Mouse (Mus musculus): ENCODE results near the gene Dcpp2. TPM values are rescaled to one million over a fixed set of nuclear protein-coding genes. Genes with fewer than 3 reads are reported as not detected.
"Not testable (repeated sequence)": the region's sequence is repeated elsewhere in the genome, so short reads cannot be mapped to it uniquely, and the experiment has no call there.

The Dcpp2 gene
- not detected in 2 replicates for polyA plus RNA-seq (2015; fragmentation: Nextera tagmentation; extraction: Ambion mirVana)

GRCm38 (mm10) chr17:23880576-23880975, at the start of gene Dcpp2, which contains the start of gene Dcpp1:
Dcpp2 (plus strand) TSS chr17:23880880.
Dcpp1 (plus strand) TSS chr17:23880876.
- not testable (repeated sequence) for H3K9ac ChIP-seq (ENCODE audit: low read length); ATAC-seq (ENCODE audit: low FRiP score, low TSS enrichment); H3K27ac ChIP-seq (replicated peaks); H3K9me3 ChIP-seq (ENCODE audit: control insufficient read depth, low read length); H3K27me3 ChIP-seq (ENCODE audit: control insufficient read depth, insufficient read depth, low read length); H3K4me1 ChIP-seq (replicated peaks; ENCODE audit: control insufficient read depth, insufficient read depth); H3K4me2 ChIP-seq (replicated peaks; ENCODE audit: low read depth); DNase-seq (ENCODE audit: low spot score); H3K36me3 ChIP-seq (ENCODE audit: control insufficient read depth, insufficient read depth, low read length); H3K4me3 ChIP-seq (ENCODE audit: low read depth, low read length)
- 58% methylated on average over 4 of the region's 4 CpGs for WGBS

GRCm38 (mm10) chr17:23831201-23831600, 49.5 kb upstream of the Dcpp2 start:
- Histone ChIP-seq H3K9me3 (ENCODE audit: control insufficient read depth, low read length) (no peaks in the 10 kb centered on the region), H3K4me3 (ENCODE audit: low read depth, low read length) (no peak overlapping the region), H3K36me3 (ENCODE audit: control insufficient read depth, insufficient read depth, low read length) (no peaks in the 10 kb centered on the region), H3K4me2 (replicated peaks; ENCODE audit: low read depth) (no peak overlapping the region), H3K27me3 (ENCODE audit: control insufficient read depth, insufficient read depth, low read length) (0 out of 2 replicates have a peak, but pooled peaks cover 2% of the 10 kb centered on the region), H3K9ac (ENCODE audit: low read length) (no peak overlapping the region), H3K27ac (replicated peaks) (no peak overlapping the region), H3K4me1 (replicated peaks; ENCODE audit: control insufficient read depth, insufficient read depth) (no peaks in the 10 kb centered on the region; the same call in 1 of the 2 replicates)
- 93% methylated on average over 1 of the region's 1 CpGs for WGBS
- DNase-seq (ENCODE audit: low spot score) (no peak), ATAC-seq (ENCODE audit: low FRiP score, low TSS enrichment) (no peak)
- no peak for TF ChIP-seq CTCF (IDR thresholded peaks at IDR 0.05; ENCODE audit: low read depth)
- TF ChIP-seq EP300 (optimal IDR thresholded peaks at IDR 0.05), result no peak

- no peaks in the 10 kb centered on the region for H3K36me3 ChIP-seq (ENCODE audit: control insufficient read depth, insufficient read depth, low read length)
- 56% methylated on average over 8 of the region's 8 CpGs for WGBS
- no peak within 1 kb of the TSS for H3K4me3 ChIP-seq (ENCODE audit: low read depth, low read length)
- no peak for ATAC-seq (ENCODE audit: low FRiP score, low TSS enrichment)
- H3K9me3 ChIP-seq (ENCODE audit: control insufficient read depth, low read length), result no peaks in the 10 kb centered on the region
- no peak for DNase-seq (ENCODE audit: low spot score)
- H3K9ac ChIP-seq (ENCODE audit: low read length), result no peak within 1 kb of the TSS
- no peak within 1 kb of the TSS for H3K4me2 ChIP-seq (replicated peaks; ENCODE audit: low read depth)
- no peak within 1 kb of the TSS for H3K27ac ChIP-seq (replicated peaks)
- no peaks in the 10 kb centered on the region for H3K4me1 ChIP-seq (replicated peaks; ENCODE audit: control insufficient read depth, insufficient read depth)
- no peak for TF ChIP-seq EP300 (optimal IDR thresholded peaks at IDR 0.05)
- TF ChIP-seq CTCF (IDR thresholded peaks at IDR 0.05; ENCODE audit: low read depth), result no peak
- 0 out of 2 replicates have a peak, but pooled peaks cover 2% of the 10 kb centered on the region for H3K27me3 ChIP-seq (ENCODE audit: control insufficient read depth, insufficient read depth, low read length)
Measured at GRCm38 (mm10) chr17:23836006-23836575, 44.6 kb upstream of the Dcpp2 start, which contains the start of gene Prss33. Prss33 (minus strand) TSS chr17:23836056.

- Histone ChIP-seq H3K27me3 (ENCODE audit: control insufficient read depth, insufficient read depth, low read length) (no peaks in the 10 kb centered on the region), H3K4me1 (replicated peaks; ENCODE audit: control insufficient read depth, insufficient read depth) (no peaks in the 10 kb centered on the region), H3K9ac (ENCODE audit: low read length) (no peak overlapping the region), H3K4me2 (replicated peaks; ENCODE audit: low read depth) (no peak overlapping the region), H3K36me3 (ENCODE audit: control insufficient read depth, insufficient read depth, low read length) (no peaks in the 10 kb centered on the region), H3K27ac (replicated peaks) (0 out of 2 replicates have a peak overlapping the region, but pooled peaks have one; percentile 41), H3K9me3 (ENCODE audit: control insufficient read depth, low read length) (no peaks in the 10 kb centered on the region), H3K4me3 (ENCODE audit: low read depth, low read length) (no peak overlapping the region)
- ATAC-seq (ENCODE audit: low FRiP score, low TSS enrichment) (0 out of 2 replicates have a peak, but pooled peaks have one; percentile 16), DNase-seq (ENCODE audit: low spot score) (peak; percentile 58)
- TF ChIP-seq CTCF (IDR thresholded peaks at IDR 0.05; ENCODE audit: low read depth), result peak; percentile 81
- no peak for TF ChIP-seq EP300 (optimal IDR thresholded peaks at IDR 0.05)
- WGBS, result 32% methylated on average over 4 of the region's 4 CpGs
Measured at GRCm38 (mm10) chr17:23841145-23841544, 39.5 kb upstream of the Dcpp2 start.

- Histone ChIP-seq H3K36me3 (ENCODE audit: control insufficient read depth, insufficient read depth, low read length) (no peaks in the 10 kb centered on the region), H3K4me1 (replicated peaks; ENCODE audit: control insufficient read depth, insufficient read depth) (no peaks in the 10 kb centered on the region), H3K27ac (replicated peaks) (no peak overlapping the region), H3K27me3 (ENCODE audit: control insufficient read depth, insufficient read depth, low read length) (no peaks in the 10 kb centered on the region), H3K9me3 (ENCODE audit: control insufficient read depth, low read length) (no peaks in the 10 kb centered on the region), H3K9ac (ENCODE audit: low read length) (no peak overlapping the region), H3K4me3 (ENCODE audit: low read depth, low read length) (no peak overlapping the region), H3K4me2 (replicated peaks; ENCODE audit: low read depth) (no peak overlapping the region)
- DNase-seq (ENCODE audit: low spot score), result no peak
- TF ChIP-seq CTCF (IDR thresholded peaks at IDR 0.05; ENCODE audit: low read depth) (peak; percentile 43), EP300 (optimal IDR thresholded peaks at IDR 0.05) (no peak)
- ATAC-seq (ENCODE audit: low FRiP score, low TSS enrichment), result no peak
- 50% methylated on average over 23 of the region's 23 CpGs for WGBS
Measured at GRCm38 (mm10) chr17:23843141-23843811, 37.4 kb upstream of the Dcpp2 start.

- peak; percentile 74 for TF ChIP-seq CTCF (IDR thresholded peaks at IDR 0.05; ENCODE audit: low read depth)
- no peak for TF ChIP-seq EP300 (optimal IDR thresholded peaks at IDR 0.05)
- no peaks in the 10 kb centered on the region for H3K4me1 ChIP-seq (replicated peaks; ENCODE audit: control insufficient read depth, insufficient read depth)
- H3K27me3 ChIP-seq (ENCODE audit: control insufficient read depth, insufficient read depth, low read length), result no peaks in the 10 kb centered on the region
- H3K4me3 ChIP-seq (ENCODE audit: low read depth, low read length), result no peak within 1 kb of the TSS
- DNase-seq (ENCODE audit: low spot score) (peak; percentile 73), ATAC-seq (ENCODE audit: low FRiP score, low TSS enrichment) (peak; percentile 63)
- H3K27ac ChIP-seq (replicated peaks), result no peak within 1 kb of the TSS
- H3K36me3 ChIP-seq (ENCODE audit: control insufficient read depth, insufficient read depth, low read length), result no peaks in the 10 kb centered on the region
- H3K4me2 ChIP-seq (replicated peaks; ENCODE audit: low read depth), result no peak within 1 kb of the TSS
- WGBS, result 18% methylated on average over 19 of the region's 19 CpGs
- no peak within 1 kb of the TSS for H3K9ac ChIP-seq (ENCODE audit: low read length)
- no peaks in the 10 kb centered on the region for H3K9me3 ChIP-seq (ENCODE audit: control insufficient read depth, low read length)
Measured at GRCm38 (mm10) chr17:23843812-23844273, 36.8 kb upstream of the Dcpp2 start, which contains the start of the genes Prss32 and Prss41. Prss32 (plus strand) TSS chr17:23843855. Prss41 (minus strand) TSS chr17:23844172.

All from stomach, postnatal 0 days (tissue).